Mouse (Mus musculus) liver, embryonic 11.5 days (tissue): Measurements from ENCODE around the gene Rai1. TPM values are rescaled to one million over a fixed set of nuclear protein-coding genes. Genes with fewer than 3 reads are reported as not detected.

Source experiments
- ATAC-seq: fragments of 200-750 bp; cut with Nextera tagmentation; replicated peaks from 2 replicates; pipeline ENCODE4 v1.8.0; 2017; ENCODE audit warnings: moderate number of reproducible peaks, mild to moderate bottlenecking, moderate TSS enrichment, moderate library complexity; ENCODE audit not compliant: low FRiP score
- DNase-seq: peaks from one replicate; pipeline ENCODE4 v3.0.0-alpha.2; 2017; ENCODE audit warnings: low spot score
- H3K27ac ChIP-seq: fragments of 300-500 bp; sonication (generic); 2 replicates; pipeline ENCODE4 v1.5.1; 2014; ENCODE audit warnings: mild to moderate bottlenecking, low read depth, low read length, control low read depth
- H3K27me3 ChIP-seq: fragments of 300-500 bp; sonication (generic); replicated peaks from 2 replicates; pipeline ENCODE4 v1.6.1; 2014; ENCODE audit warnings: low read length, mixed read lengths; ENCODE audit not compliant: control insufficient read depth, insufficient read depth
- H3K36me3 ChIP-seq: fragments of 300-500 bp; sonication (generic); 2 replicates; pipeline ENCODE4 v1.6.1; 2014; ENCODE audit warnings: mild to moderate bottlenecking, low read length, moderate library complexity, mixed read lengths; ENCODE audit not compliant: control insufficient read depth, insufficient read depth
- H3K4me1 ChIP-seq: fragments of 300-500 bp; sonication (generic); replicated peaks from 2 replicates; pipeline ENCODE4 v1.6.1; 2014; ENCODE audit warnings: low read length, mixed read lengths; ENCODE audit not compliant: control insufficient read depth, insufficient read depth
- H3K4me2 ChIP-seq: fragments of 300-500 bp; sonication (generic); 2 replicates; pipeline ENCODE4 v1.6.1; 2014; ENCODE audit warnings: mild to moderate bottlenecking, control low read depth, moderate library complexity
- H3K4me3 ChIP-seq: fragments of 300-500 bp; sonication (generic); 2 replicates; pipeline ENCODE4 v1.5.1; 2014; ENCODE audit warnings: low read depth, low read length, control low read depth
- H3K9ac ChIP-seq: fragments of 300-500 bp; sonication (generic); 2 replicates; pipeline ENCODE4 v1.6.1; 2014; ENCODE audit warnings: low read depth, low read length, control low read depth
- H3K9me3 ChIP-seq: fragments of 300-500 bp; sonication (generic); 2 replicates; pipeline ENCODE4 v1.6.1; 2016; ENCODE audit warnings: low read length, inconsistent platforms, mixed read lengths; ENCODE audit not compliant: control insufficient read depth
- WGBS: fragments of 180-500 bp; shearing (Covaris S2); extraction: QIAGEN DNeasy Blood & Tissue Kit; methylation state at CpG from one replicate; pipeline ENCODE4 v1.1.7; 2014; 5-methylcytosine and 5-hydroxymethylcytosine counted together
- polyA plus RNA-seq: library from polyadenylated mRNA; unstranded; fragments of >200 nt; fragmentation: Nextera tagmentation; extraction: Ambion mirVana; gene quantifications from 2 replicates; pipeline ENCODE4 v1.2.1, GENCODE M21; 2014

Gene Rai1
- polyA plus RNA-seq, 1 experiment from 2014 or later = 24.2 TPM

DNA sequence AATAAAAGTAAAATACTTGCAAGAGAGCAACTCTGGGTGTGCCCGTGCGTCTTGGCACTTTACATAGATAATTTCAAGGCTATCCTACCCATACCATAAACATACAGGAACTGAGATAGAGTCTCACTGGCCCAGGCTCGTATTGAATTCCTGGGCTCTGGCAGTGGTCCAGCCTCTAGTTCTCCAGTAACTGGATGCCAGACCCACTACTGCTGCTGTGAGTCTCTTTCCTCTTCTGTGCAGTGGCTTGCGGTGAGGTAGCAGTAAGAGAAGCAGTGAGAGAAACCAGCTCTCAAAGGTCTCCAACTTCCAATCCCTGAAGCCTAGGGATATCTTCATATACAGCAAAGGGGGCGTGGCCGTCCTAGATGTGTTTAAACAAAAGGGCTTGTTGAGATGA is 2.1 kb upstream of the Rai1 start:
- H3K4me2 ChIP-seq = no peak overlapping the region
- ATAC-seq = no peak
- peaks cover 34% of the 10 kb centered on the region for H3K4me1 ChIP-seq
- H3K9me3 ChIP-seq = no peaks in the 10 kb centered on the region
- no peak for DNase-seq
- 53% methylated on average over 6 of the region's 6 CpGs for WGBS
- no peak overlapping the region for H3K27ac ChIP-seq
- H3K4me3 ChIP-seq = no peak overlapping the region
- no peak overlapping the region for H3K9ac ChIP-seq
- H3K27me3 ChIP-seq = no peaks in the 10 kb centered on the region
- H3K36me3 ChIP-seq = no peaks in the 10 kb centered on the region

DNA sequence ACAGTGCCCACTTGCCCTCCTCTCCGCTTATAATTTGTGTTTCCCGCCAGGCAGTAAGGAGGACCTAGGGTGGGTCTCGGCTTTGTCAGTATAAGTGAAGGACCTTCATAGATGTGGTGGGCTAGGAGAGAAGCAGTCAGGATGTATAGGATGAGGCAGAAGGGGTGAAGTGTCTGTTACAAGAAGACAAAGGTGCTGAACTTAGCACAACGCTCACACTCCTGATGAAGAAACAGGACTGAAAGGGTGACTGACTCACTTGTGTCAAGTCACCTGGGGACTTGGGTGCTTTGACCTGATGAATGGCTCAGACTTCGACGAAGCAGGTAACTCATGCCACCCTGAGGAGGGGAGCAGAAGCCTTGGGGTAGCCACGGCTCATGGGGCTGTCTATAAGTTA is 1.2 kb upstream of the Rai1 start:
- Histone ChIP-seq H3K4me3 (no peak overlapping the region), H3K9me3 (no peaks in the 10 kb centered on the region), H3K36me3 (no peaks in the 10 kb centered on the region), H3K9ac (no peak overlapping the region), H3K27me3 (no peaks in the 10 kb centered on the region), H3K4me1 (peaks cover 43% of the 10 kb centered on the region), H3K4me2 (no peak overlapping the region), H3K27ac (no peak overlapping the region)
- ATAC-seq = no peak
- WGBS = 83% methylated on average over 7 of the region's 7 CpGs
- DNase-seq = no peak

DNA sequence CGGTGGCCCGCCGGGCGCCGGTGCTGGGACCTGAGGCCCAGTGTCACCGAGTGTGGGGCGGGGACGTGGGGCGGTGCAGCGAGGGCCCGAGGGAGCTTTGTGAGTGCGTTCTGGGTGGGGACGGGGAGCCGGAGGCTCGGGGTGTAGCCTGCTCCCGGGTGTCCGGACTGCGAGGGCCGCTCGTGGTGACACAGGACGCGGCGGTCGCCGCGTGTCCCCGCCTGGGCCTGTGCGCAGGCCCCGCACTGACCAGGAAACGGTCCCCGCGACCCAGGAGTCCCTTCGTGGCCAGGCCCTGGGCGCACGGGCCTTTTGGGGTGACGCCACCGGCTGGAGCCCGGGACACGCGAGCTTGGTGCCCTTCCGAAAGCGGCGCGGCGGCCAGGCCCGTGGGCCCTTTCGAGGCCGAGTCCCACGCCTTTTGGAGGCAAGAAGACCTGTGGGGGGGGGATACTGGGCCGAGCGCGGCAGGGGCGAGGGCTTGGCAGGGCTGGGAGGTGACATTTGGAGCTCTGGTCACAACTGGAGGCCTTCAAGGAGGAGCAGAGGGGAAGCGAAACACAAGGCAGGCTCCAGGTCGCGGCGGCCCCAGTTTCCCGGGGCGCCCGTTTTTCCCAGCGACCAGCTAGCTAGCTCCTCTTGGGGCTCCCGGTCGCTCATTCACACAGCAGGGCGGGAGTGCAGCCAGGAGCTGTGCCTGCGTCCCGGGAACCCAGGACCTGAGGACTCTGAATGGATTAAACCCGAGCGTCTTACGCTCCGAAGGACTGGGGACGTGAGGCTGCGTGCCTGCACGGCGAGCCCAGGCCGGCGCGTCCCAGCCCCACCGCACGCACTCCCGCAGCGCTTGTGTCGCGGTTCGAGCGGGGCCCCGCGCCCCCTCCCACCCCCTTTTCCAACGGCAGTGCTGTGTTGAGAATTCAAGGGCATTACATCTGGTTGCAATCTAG is 1.1 kb downstream of the Rai1 start:
- H3K4me3 ChIP-seq = peak overlapping the region; percentile 88
- H3K9ac ChIP-seq = peak overlapping the region; percentile 96
- H3K4me1 ChIP-seq = peaks cover 42% of the 10 kb centered on the region
- WGBS = under 1% methylated on average over 84 of the region's 88 CpGs
- no peaks in the 10 kb centered on the region for H3K27me3 ChIP-seq
- H3K4me2 ChIP-seq = peak overlapping the region; percentile 89
- DNase-seq = peak; percentile 79
- peak overlapping the region; percentile 97 for H3K27ac ChIP-seq
- no peaks in the 10 kb centered on the region for H3K9me3 ChIP-seq
- peak; percentile 50 for ATAC-seq
- no peaks in the 10 kb centered on the region for H3K36me3 ChIP-seq

DNA sequence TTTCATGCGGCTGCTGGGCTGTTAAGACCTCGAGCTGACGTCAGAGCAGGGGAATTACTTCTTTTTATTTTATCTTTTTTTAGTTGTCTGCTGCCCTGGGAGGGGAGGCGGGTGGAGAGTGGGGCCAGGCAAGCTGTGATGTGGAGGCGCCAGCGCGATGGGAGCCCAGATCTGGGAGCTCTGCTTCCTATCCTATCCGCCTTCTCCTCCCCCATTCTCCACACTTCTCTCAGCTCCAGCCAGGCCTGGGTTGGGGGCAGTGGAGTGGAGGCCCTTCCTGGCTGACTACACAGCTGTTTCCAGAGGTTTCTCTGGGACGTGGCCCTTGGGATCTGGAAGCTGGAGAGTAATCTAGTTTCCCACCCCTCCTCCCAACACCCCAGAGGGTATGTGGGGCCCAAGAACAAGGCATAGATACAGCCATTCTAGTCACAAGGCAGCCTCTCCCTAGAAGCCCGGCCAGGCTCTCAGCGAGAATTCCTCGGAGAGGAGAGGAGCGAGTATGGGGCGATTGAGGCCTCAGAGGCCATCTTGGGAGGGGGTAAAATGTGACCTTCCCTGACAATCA is 1.8 kb downstream of the Rai1 start:
- Histone ChIP-seq H3K27ac (peak overlapping the region; percentile 97), H3K36me3 (no peaks in the 10 kb centered on the region), H3K4me3 (peak overlapping the region; percentile 88), H3K9ac (peak overlapping the region; percentile 96), H3K27me3 (no peaks in the 10 kb centered on the region), H3K4me1 (peaks cover 45% of the 10 kb centered on the region), H3K9me3 (no peaks in the 10 kb centered on the region), H3K4me2 (peak overlapping the region; percentile 89)
- ATAC-seq (peak; percentile 57), DNase-seq (peak; percentile 71)
- 5% methylated on average over 14 of the region's 14 CpGs for WGBS

DNA sequence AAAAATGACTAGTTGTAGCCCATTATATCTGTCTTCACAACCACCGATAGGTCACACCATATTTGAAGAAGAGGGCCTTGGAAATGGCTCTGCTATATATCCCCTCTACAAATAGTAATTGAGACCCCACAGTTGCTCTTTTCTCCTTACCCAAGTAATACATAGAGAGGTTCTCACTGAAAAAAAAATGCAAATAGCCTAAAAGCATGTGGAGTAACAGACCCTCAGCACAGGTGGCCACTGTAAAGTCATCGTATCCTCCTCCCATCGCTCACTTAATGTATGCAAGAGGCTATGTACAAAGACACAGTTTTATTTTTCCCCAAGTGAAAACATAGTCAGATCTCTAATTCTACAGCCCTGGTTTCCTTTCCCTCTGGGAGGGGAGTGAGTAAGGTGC is 2.6 kb downstream of the Rai1 start:
- H3K9me3 ChIP-seq = no peaks in the 10 kb centered on the region
- ATAC-seq (no peak), DNase-seq (no peak)
- peak overlapping the region; percentile 97; the same call in 1 of the 2 replicates for H3K27ac ChIP-seq
- H3K4me2 ChIP-seq = peak overlapping the region; percentile 89; the same call in 1 of the 2 replicates
- H3K27me3 ChIP-seq = no peaks in the 10 kb centered on the region
- peaks cover 52% of the 10 kb centered on the region for H3K4me1 ChIP-seq
- no peak overlapping the region for H3K4me3 ChIP-seq
- H3K9ac ChIP-seq = peak overlapping the region; percentile 35; the same call in 1 of the 2 replicates
- WGBS = 80% methylated on average over 3 of the region's 3 CpGs
- no peaks in the 10 kb centered on the region for H3K36me3 ChIP-seq

DNA sequence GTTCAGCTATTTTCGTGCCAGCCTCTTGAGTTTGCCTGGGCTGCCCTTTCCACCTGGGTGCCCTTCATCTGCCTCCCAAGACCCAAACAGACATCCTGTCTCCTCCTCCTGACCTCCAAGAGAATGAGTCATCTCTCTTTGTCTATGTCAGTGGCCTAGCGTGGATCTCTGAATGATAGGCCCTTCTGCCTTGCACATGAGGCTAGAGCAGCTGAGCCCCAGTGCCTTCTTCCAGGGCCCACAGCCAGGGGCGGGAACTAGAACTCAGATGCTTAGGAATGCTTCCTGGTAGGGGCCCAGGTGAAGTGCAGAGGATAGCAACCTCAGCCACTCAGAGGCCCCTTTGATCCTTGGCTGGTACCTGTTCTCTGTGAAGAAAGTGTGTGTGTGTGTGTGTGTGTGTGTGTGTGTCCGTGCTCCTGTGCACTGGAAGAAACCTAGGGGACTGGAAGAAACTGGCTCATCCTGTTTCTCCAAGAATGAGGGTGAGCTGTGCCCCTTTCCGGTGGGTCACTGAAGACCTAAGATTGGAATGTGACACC is 3.9 kb downstream of the Rai1 start:
- no peaks in the 10 kb centered on the region for H3K9me3 ChIP-seq
- 38% methylated on average over 5 of the region's 5 CpGs for WGBS
- H3K27ac ChIP-seq = no peak overlapping the region
- no peaks in the 10 kb centered on the region for H3K36me3 ChIP-seq
- ATAC-seq = no peak
- H3K4me2 ChIP-seq = peak overlapping the region; percentile 13
- H3K27me3 ChIP-seq = no peaks in the 10 kb centered on the region
- no peak overlapping the region for H3K4me3 ChIP-seq
- peaks cover 61% of the 10 kb centered on the region for H3K4me1 ChIP-seq
- H3K9ac ChIP-seq = no peak overlapping the region
- no peak for DNase-seq

DNA sequence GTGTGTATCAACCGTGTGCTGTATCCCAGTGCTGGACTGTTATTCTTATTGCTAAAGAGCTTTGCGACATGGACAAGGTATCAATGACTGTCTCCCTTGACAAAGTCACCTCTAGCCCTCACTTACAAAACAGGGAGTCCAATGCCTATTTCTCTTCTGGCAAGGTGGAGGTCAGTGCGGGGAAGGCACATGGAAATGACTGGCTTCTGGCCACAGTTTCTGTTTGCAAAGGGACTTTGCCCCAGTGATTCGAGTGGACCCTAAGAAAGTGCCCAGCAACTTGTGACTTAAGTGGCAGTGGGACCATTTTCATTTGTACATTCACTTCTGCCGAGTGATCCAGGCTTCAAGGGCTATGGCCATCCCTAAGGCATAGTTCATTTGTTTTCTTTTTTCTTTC is 5.6 kb downstream of the Rai1 start:
- Histone ChIP-seq H3K4me3 (no peak overlapping the region), H3K9ac (no peak overlapping the region), H3K9me3 (no peaks in the 10 kb centered on the region), H3K4me2 (no peak overlapping the region), H3K36me3 (no peaks in the 10 kb centered on the region), H3K27me3 (no peaks in the 10 kb centered on the region), H3K4me1 (peaks cover 72% of the 10 kb centered on the region), H3K27ac (no peak overlapping the region)
- WGBS = 71% methylated on average over 5 of the region's 5 CpGs
- ATAC-seq (no peak), DNase-seq (no peak)

DNA sequence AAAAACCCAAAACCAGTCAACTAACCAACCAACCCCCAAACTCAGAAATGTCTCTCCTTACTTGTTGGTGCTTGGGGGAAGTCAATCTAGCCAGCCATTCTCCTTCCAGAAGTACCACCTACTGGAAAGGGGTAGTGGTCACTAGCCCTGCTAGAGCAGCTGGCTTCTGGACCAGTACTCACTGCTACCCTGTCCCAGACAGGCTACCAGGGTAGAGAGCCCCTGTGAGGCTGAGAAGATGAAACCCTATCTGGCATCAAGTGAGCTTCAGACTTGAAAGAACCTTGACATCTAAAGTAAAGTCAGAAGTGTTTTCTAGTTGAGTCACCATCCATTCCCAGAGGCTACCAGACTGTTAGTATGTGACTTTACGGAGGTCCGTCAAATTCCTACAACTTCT is 6.8 kb downstream of the Rai1 start:
- no peaks in the 10 kb centered on the region for H3K9me3 ChIP-seq
- no peak overlapping the region for H3K27ac ChIP-seq
- ATAC-seq = no peak
- no peak for DNase-seq
- H3K4me1 ChIP-seq = peaks cover 82% of the 10 kb centered on the region
- H3K9ac ChIP-seq = no peak overlapping the region
- 90% methylated on average over 2 of the region's 2 CpGs for WGBS
- no peaks in the 10 kb centered on the region for H3K36me3 ChIP-seq
- no peak overlapping the region for H3K4me3 ChIP-seq
- H3K4me2 ChIP-seq = no peak overlapping the region
- no peaks in the 10 kb centered on the region for H3K27me3 ChIP-seq
